Mouse (Mus musculus) lung, adult 10 weeks (tissue): ENCODE data around the gene Lect2. TPM values are rescaled to one million over a fixed set of nuclear protein-coding genes. Genes with fewer than 3 reads are reported as not detected.

Experiments used
- polyA plus RNA-seq: library from polyadenylated mRNA; stranded (reverse); fragments of 350-450 nt; fragmentation: Illumina TruSeq; extraction: RNeasy Lipid Tissue Mini Kit (QIAGEN cat#74804); gene quantifications from one replicate; pipeline ENCODE4 v1.2.3, GENCODE M21; 2014; ENCODE audit warnings: low read depth, low replicate concordance; ENCODE audit not compliant: insufficient read depth

Gene Lect2
- polyA plus RNA-seq, result not detected

GRCm38 (mm10) chr13:56548401-56548800 lies at the start of gene Lect2:
Gene Lect2, minus strand, starts transcription at chr13:56548502.

GRCm38 (mm10) chr13:56522081-56522820 lies 26.1 kb downstream of the Lect2 start, which contains the start of gene Fbxl21:
Gene Fbxl21, plus strand, starts transcription at chr13:56522472.

Other genes with a start within 250 kb of the Lect2 start
- gene Gm3045, start 121.9 kb downstream of the Lect2 start, polyA plus RNA-seq, result not detected
- 0.09 TPM for gene Slc25a48, start 110.1 kb downstream of the Lect2 start, polyA plus RNA-seq
- not detected for gene Il9, start 66.3 kb downstream of the Lect2 start, polyA plus RNA-seq
- gene Fbxl21, start 26.0 kb downstream of the Lect2 start, polyA plus RNA-seq, result 0.72 TPM
- 38.4 TPM for gene Tgfbi, start 61.0 kb upstream of the Lect2 start, polyA plus RNA-seq
- 18.2 TPM for gene Smad5, start 154.5 kb upstream of the Lect2 start, polyA plus RNA-seq
- not detected for gene Gm45623, start 205.3 kb upstream of the Lect2 start, polyA plus RNA-seq